Mouse (Mus musculus) left cerebral cortex, postnatal 25 days (tissue): ENCODE measurements around the gene Tsnax. TPM values are rescaled to one million over a fixed set of nuclear protein-coding genes. Genes with fewer than 3 reads are reported as not detected.

ENCODE experiments used
- DNase-seq, 2 experiments: peaks; one replicate each; pipeline ENCODE4 v3.0.0; 2022; ENCODE audit warnings: low spot score in 2 of 2, mixed read lengths in 1 of 2
- intact Hi-C: fragments of 180-260 bp; cut with DNase I; formaldehyde crosslinking; loops from one replicate; pipeline ENCODE4 v1.15.1; 2025
- microRNA-seq, 2 experiments: library from miRNA; unstranded; fragments of <30 nt; microRNA quantifications; one replicate each; pipeline ENCODE4 v1.2.0; 2022
- total RNA-seq, 2 experiments: library from RNA; stranded (reverse); gene quantifications; 2 replicates each; pipeline ENCODE4 v1.2.3; 2021

Tsnax gene
- total RNA-seq, 2 experiments from 2014 or later, result 167 to 171 TPM

GRCm38 (mm10) chr8:125074581-125074980, 61.8 kb downstream of the Tsnax start:
- no peak for DNase-seq
- intact Hi-C loops, result no loop called here

DNA sequence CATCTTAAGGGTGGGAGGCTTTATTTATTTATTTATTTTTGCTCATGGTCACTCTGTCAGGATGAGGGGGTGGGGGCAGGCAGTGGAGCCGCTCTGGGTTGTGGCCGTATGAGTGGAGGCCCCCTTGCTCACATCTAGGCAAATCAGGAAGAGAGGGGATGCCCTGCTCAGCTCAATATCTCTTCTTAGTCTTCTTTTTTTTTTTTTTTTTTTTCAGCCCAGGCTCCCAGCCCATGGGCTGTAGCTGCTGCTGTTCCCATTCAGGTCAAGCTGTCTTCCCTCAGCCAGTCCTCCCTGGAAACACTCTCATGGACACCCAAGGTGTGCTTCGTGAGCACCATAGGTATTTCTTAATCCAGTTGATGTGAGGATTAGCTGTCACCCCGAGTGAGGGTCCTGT, 62.6 kb downstream of the Tsnax start:
- intact Hi-C loops, result no loop called here
- DNase-seq, result no peak

DNA sequence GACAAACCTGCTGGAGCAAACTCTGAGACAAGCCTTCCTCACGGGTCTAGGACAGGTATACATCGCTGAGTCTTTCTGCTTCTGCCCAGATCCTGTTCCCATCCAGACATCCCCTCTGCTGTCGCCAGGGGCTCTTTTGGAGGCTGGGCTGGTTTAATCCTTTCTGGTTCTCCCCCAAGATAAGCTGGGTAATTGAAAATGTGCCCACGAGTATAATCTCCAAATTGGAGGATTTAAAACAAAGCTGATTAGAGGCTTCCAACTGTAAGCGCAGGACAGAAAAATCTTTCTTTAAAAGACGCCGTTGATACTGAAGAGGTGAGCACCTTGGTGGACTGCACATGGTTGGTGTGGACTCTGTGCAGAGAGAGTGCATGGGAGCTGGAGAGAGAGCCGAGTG, 64.5 kb downstream of the Tsnax start:
- DNase-seq, result no peak
- intact Hi-C loops, result no loop called here

DNA sequence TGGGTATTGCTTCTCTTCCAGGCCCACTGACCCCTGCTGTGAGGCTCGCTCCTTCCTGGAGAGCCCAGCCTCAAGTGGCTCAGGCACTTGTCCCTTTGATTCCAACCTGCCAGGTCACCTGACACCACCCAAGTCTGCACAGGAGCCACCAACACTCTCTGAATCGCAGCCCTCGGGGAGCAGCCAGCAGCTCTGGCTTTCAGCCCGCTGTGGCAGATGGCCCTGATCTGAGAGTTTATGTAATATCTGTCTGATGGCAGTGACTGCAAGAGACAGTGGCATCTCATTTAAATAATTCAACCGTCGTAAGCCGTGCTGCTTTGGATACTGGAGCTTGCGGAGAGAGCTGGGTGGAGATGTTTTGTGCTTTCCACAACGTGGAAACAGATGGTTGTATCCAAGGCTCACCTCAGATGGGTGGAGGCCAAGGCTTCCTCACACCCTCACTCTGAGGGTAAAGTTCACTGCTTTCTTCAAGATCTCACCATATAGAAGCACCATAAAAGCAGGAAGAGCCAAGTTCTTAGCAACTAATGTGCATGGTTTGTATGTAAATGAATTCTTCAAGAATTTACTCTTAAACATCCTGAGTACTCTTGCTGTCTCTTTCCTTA, 66.1 kb downstream of the Tsnax start:
- peak; percentile 79 to 95 for DNase-seq
- intact Hi-C loops, result no loop called here

DNA sequence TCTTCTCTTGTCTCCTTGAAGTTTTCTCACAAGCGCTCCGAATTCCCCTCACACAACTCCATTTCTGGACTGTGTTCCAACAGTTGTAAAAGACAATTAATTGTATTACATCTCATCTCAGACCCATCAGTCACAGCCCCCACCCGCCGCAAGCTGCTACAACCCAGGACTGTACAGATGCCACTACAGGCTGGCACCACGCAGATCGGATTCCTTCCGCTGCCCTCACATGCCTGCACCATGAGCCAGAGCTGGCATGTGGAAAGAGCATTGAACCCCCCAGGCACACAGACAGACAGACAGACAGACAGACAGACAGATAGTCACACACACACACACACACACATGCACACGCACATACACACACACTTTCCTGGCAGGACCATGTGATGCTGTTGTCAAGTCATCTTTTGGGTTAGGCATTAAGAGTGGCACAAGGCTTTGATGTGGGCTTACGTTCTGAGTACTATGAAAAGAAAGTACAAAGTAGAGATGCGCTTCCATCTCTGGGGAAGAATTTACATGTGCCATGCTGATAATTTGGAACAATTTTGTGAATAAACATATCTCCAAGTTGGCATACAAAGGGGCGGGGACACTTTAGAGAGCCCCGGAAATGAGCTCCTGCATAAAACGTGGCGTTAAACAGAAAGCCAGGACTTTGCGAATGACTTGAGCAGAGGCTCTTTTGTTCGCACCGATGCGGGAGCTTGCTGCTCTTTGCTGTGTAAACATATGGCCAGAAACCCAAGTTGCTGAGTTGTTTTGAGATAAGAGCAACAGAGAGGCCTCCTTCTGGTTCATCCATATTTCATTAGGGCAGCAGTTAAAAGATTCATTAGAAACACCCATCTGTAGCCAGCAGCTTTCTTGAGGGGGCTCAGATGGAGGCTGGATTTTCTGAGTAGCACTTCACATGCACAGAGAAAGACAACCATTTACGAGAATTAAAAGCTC, 67.9 kb downstream of the Tsnax start:
- no peak for DNase-seq
- intact Hi-C loops, result no loop called here

DNA sequence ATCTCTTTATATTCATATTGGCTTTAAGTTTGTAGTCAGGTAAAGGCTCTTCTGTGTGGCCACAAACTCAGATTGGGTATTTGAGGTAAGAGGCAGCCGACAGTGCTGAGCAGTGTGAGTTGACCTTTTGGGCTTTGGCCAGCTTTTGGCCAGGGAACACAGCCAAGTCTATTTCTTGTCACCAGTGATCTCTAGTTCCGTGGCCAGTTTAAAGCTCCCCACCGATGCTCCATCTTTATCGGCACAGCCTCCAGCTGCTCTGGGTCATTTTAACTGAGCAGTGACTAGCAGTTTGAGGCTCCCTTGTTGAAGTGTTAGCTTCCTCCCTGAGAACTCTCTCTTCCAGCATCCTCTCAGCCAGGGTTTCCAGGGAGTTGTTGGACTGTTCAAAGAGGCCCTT, 70.9 kb downstream of the Tsnax start:
- DNase-seq, result no peak

More for the DNA sequence above, 70.9 kb downstream of the Tsnax start:
- intact Hi-C loops, result no loop called here

Small RNA genes within 50 kb of the gene (microRNA-seq; reads per million reads assigned to microRNA genes)
- gene Gm22197, result 0 reads per million in 2 experiments

Other genes starting within 250 kb of the Tsnax start
- 1 to 10 TPM; 2.2 to 2.4 TPM for gene Trim67, start 219.9 kb upstream of the Tsnax start, total RNA-seq
- 10 to 100 TPM; 49.6 to 55.2 TPM for gene Gnpat, start 150.0 kb upstream of the Tsnax start, total RNA-seq
- 10 to 100 TPM; 20.3 to 21.6 TPM for gene 2810004N23Rik, start 149.9 kb upstream of the Tsnax start, total RNA-seq
- 10 to 100 TPM; 36.2 to 38.9 TPM for gene Exoc8, start 115.3 kb upstream of the Tsnax start, total RNA-seq
- 10 to 100 TPM; 12.7 to 12.9 TPM for gene Sprtn, start 115.1 kb upstream of the Tsnax start, total RNA-seq
- gene Egln1, start 63.7 kb upstream of the Tsnax start, total RNA-seq, result 10 to 100 TPM; 67.3 to 67.5 TPM
- 1 to 10 TPM; 2.5 to 3.1 TPM for gene Disc1, start 41.2 kb downstream of the Tsnax start, total RNA-seq